Mouse (Mus musculus) hindbrain, postnatal 0 days (tissue): ENCODE results near the gene Nudt9. TPM values are rescaled to one million over a fixed set of nuclear protein-coding genes. Genes with fewer than 3 reads are reported as not detected.

ENCODE experiments used
- ATAC-seq: fragments of 200-750 bp; cut with Nextera tagmentation; 2 replicates; pipeline ENCODE4 v1.8.0; 2017; ENCODE audit warnings: mild to moderate bottlenecking, moderate TSS enrichment, moderate library complexity
- DNase-seq: peaks from one replicate; pipeline ENCODE4 v3.0.0-alpha.2; 2015; ENCODE audit warnings: low spot score
- H3K27ac ChIP-seq: fragments of 300-500 bp; sonication (generic); 2 replicates; pipeline ENCODE4 v1.5.1; 2014; ENCODE audit warnings: mild to moderate bottlenecking
- H3K27me3 ChIP-seq: fragments of 300-500 bp; sonication (generic); 2 replicates; pipeline ENCODE4 v1.6.1; 2014; ENCODE audit warnings: low read length, mixed read lengths; ENCODE audit not compliant: insufficient read depth
- H3K36me3 ChIP-seq: fragments of 300-500 bp; sonication (generic); 2 replicates; pipeline ENCODE4 v1.6.1; 2014; ENCODE audit warnings: low read length, mixed read lengths; ENCODE audit not compliant: insufficient read depth
- H3K4me1 ChIP-seq: fragments of 300-500 bp; sonication (generic); 2 replicates; pipeline ENCODE4 v1.6.1; 2014; ENCODE audit warnings: antibody characterized with exemption, low read length, mixed read lengths; ENCODE audit not compliant: insufficient read depth
- H3K4me2 ChIP-seq: fragments of 300-500 bp; sonication (generic); 2 replicates; pipeline ENCODE4 v1.6.1; 2014; ENCODE audit warnings: low read depth, mild to moderate bottlenecking, low read length, moderate library complexity, mixed read lengths
- H3K4me3 ChIP-seq: fragments of 300-500 bp; sonication (generic); 2 replicates; pipeline ENCODE4 v1.5.1; 2014; ENCODE audit warnings: low read length
- H3K9ac ChIP-seq: fragments of 300-500 bp; sonication (generic); replicated peaks from 2 replicates; pipeline ENCODE4 v1.6.1; 2014; ENCODE audit warnings: mild to moderate bottlenecking, low read length, moderate library complexity, mixed read lengths
- H3K9me3 ChIP-seq: fragments of 300-500 bp; sonication (generic); 2 replicates; pipeline ENCODE4 v1.6.1; 2016; ENCODE audit warnings: low read length, mixed read lengths
- CTCF ChIP-seq: IDR thresholded peaks from 2 replicates; pipeline ENCODE4 v1.5.1; 2016; ENCODE audit warnings: antibody characterized with exemption, control low read depth, low read depth
- WGBS: fragments of 180-500 bp; shearing (Covaris S2); extraction: QIAGEN DNeasy Blood & Tissue Kit; methylation state at CpG from one replicate; pipeline ENCODE4 v1.1.7; 2014; 5-methylcytosine and 5-hydroxymethylcytosine counted together
- polyA plus RNA-seq: library from polyadenylated mRNA; unstranded; fragments of >200 nt; fragmentation: Nextera tagmentation; extraction: Ambion mirVana; gene quantifications from 2 replicates; pipeline ENCODE4 v1.2.1, GENCODE M21; 2015
- total RNA-seq: library from RNA; depleted of rRNA; stranded (reverse); fragments of >200 nt; gene quantifications from 2 replicates; pipeline ENCODE4 v1.2.3, GENCODE M21; 2014

Gene Nudt9
- total and polyA plus RNA-seq, 2 experiments from 2014 or later: 54.9 to 72.6 TPM

DNA sequence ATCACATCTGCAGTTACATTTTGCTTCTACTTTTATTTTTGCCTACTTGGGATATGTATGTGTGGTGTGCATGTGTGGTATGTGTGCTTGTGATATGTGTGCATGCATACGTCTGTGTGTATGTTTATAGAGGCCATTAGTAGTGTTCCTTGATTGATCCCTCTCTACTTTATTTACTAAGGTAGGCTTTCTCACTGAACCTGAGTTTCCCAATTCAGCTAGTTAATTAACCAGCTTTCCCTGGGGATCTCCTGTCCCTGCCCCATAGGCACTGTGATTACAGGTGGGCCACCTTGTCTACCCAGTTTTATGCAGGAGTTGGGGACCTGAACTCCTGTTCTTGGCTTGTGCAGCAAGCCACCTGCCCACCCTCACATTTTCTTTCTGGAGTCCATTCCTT, 9.4 kb upstream of the Nudt9 start:
- WGBS: 95% methylated on average over 1 of the region's 1 CpGs
- no peak overlapping the region for H3K9ac ChIP-seq
- H3K4me1 ChIP-seq: no peaks in the 10 kb centered on the region
- no peaks in the 10 kb centered on the region for H3K27me3 ChIP-seq
- no peak overlapping the region for H3K27ac ChIP-seq
- no peak for TF ChIP-seq CTCF
- ATAC-seq (no peak), DNase-seq (no peak)
- no peak overlapping the region for H3K4me2 ChIP-seq
- no peak overlapping the region for H3K4me3 ChIP-seq
- H3K36me3 ChIP-seq: no peaks in the 10 kb centered on the region
- H3K9me3 ChIP-seq: no peaks in the 10 kb centered on the region

DNA sequence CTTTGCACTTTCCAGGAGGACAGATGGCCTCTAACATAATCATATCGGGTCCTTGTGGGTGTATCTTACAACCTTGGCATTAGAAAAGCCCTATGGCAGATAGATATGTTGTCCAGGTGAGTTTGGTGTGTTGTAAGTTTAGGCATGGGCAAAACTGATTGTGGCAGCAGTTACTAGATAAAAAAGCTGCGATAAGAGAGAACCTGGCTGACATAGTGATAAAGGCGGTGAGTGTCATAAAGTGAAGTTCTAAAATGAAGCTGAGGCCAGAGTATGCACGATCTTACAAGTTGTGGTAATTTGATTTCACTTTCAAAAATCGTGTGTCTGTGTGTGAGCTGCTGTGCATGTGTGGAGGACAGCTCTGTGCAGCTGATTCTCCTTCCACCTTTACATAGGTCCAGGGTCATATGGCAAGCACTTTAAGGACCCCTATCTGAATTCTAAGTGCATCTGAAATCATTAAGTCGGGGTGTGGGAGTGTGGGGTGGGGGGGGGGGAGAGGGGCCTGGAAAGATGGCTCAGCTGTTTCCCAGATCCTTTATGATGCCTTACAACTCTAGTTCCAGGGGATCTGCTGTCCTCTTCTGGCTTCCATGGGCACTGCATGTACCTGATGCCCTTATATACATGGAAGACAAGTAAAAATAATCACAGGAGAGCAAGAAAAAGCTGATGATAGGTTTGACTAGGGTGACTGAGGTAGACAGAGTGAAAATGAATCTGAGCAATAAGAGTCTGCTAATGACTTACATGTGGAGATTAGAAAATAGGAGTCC, 6.8 kb upstream of the Nudt9 start:
- H3K4me3 ChIP-seq: no peak overlapping the region
- ATAC-seq: peak; percentile 70
- peak; percentile 56 for DNase-seq

DNA sequence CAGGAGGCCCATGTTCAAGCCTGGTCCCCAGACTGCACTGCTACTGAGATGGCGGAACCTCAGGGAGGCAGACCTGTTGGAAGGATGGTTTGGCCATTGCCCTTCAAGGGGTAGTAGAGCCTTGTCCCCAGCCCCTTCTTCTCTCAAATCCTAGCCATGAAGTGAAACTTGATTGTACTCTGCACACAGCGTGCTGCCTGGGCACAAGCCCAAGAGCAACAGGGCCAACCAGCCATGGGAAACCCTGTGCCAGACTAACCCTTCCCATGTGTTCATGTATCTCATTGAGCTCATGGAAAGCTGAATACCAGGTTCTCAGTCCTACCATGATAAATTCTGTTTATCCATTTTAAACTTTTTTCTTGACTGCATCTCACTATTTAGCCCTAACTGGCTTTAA, 3.2 kb upstream of the Nudt9 start:
- no peaks in the 10 kb centered on the region for H3K36me3 ChIP-seq
- H3K9me3 ChIP-seq: no peaks in the 10 kb centered on the region
- no peak overlapping the region for H3K27ac ChIP-seq
- no peak for TF ChIP-seq CTCF
- WGBS: 72% methylated on average over 2 of the region's 2 CpGs
- ATAC-seq (no peak), DNase-seq (no peak)
- H3K27me3 ChIP-seq: no peaks in the 10 kb centered on the region
- 0 out of 2 replicates have a peak, but pooled peaks cover 5% of the 10 kb centered on the region for H3K4me1 ChIP-seq
- no peak overlapping the region for H3K9ac ChIP-seq
- H3K4me3 ChIP-seq: no peak overlapping the region
- H3K4me2 ChIP-seq: no peak overlapping the region

More for the DNA sequence above, 6.8 kb upstream of the Nudt9 start:
- Histone ChIP-seq H3K27ac (no peak overlapping the region), H3K27me3 (no peaks in the 10 kb centered on the region), H3K9ac (no peak overlapping the region), H3K4me1 (no peaks in the 10 kb centered on the region), H3K36me3 (no peaks in the 10 kb centered on the region), H3K9me3 (no peaks in the 10 kb centered on the region), H3K4me2 (no peak overlapping the region)
- TF ChIP-seq CTCF: peak; percentile 80
- 70% methylated on average over 6 of the region's 6 CpGs for WGBS

DNA sequence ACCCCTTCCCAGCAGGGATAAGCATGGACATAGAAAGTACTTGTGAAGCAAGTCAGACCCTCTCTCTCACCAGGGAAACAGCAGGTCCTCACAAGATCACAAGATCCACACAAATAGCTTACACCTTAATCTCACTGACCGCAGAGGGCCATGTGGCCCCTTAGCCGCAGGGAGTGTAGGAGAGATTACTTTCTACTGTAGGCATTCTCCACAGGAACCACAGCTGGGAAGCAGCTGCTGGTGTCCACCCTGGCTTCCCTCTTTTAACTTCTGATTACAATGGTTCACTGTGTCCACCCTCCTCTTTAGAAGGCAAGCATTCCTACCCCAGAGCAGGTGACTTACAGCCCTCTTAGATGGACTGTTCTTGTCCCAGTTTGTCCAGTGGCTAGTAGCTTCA, 2.4 kb upstream of the Nudt9 start:
- Histone ChIP-seq H3K9ac (no peak overlapping the region), H3K9me3 (no peaks in the 10 kb centered on the region), H3K36me3 (no peaks in the 10 kb centered on the region), H3K27me3 (no peaks in the 10 kb centered on the region), H3K4me2 (no peak overlapping the region), H3K4me1 (0 out of 2 replicates have a peak, but pooled peaks cover 5% of the 10 kb centered on the region), H3K27ac (no peak overlapping the region), H3K4me3 (no peak overlapping the region)
- ATAC-seq (no peak), DNase-seq (no peak)
- TF ChIP-seq CTCF: no peak
- WGBS: 71% methylated on average over 2 of the region's 2 CpGs

DNA sequence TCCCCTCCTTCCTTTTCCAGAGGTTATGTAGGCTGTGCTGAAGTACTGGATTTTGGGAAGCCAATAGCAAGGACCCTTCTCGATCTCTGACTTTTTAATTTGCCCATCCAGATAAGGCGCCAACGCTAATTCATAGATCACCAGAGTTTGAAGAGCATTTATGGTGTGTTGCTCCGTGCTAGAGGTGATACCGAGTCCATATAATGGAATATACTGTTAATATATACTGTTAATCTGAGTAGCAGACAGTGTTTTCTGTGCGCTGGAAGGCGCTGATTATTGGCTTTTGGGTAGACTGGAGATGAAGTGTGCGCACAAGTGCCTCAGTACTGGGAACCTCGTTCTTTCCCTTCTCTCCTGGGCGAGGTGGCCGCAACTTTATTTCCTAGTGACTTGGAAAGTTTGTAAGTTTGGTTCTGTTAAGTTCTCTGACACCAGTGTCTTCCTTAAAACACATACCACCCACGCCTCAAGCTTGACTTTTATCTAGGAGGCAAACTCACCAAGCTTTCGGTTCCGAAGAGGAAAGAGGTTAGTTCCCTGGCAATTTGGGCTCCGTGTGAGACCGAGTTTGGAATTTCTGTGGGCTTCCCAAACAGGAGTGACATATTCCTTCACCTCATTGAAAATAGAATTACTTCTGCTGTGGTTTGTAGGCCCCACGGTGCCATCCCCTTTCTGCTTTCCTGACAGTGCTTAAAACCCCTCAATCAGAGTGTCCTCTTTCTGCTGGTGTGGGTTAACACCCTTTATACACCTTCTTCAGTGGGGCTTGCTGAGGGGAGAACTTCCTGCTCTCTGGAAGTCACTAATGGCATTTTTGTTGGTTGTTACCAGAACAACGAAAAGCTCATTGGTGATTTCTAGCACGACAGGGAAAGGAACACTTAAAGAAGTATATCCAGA, 1.3 kb downstream of the Nudt9 start:
- Histone ChIP-seq H3K27ac (peak overlapping the region; percentile 84), H3K27me3 (no peaks in the 10 kb centered on the region), H3K4me1 (0 out of 2 replicates have a peak, but pooled peaks cover 5% of the 10 kb centered on the region), H3K4me3 (peak overlapping the region; percentile 90), H3K4me2 (peak overlapping the region; percentile 76), H3K9me3 (no peaks in the 10 kb centered on the region), H3K9ac (peak overlapping the region; percentile 81), H3K36me3 (peaks cover 9% of the 10 kb centered on the region; the same call in 1 of the 2 replicates)
- ATAC-seq (no peak), DNase-seq (no peak)
- TF ChIP-seq CTCF: no peak
- WGBS: 9% methylated on average over 19 of the region's 19 CpGs

DNA sequence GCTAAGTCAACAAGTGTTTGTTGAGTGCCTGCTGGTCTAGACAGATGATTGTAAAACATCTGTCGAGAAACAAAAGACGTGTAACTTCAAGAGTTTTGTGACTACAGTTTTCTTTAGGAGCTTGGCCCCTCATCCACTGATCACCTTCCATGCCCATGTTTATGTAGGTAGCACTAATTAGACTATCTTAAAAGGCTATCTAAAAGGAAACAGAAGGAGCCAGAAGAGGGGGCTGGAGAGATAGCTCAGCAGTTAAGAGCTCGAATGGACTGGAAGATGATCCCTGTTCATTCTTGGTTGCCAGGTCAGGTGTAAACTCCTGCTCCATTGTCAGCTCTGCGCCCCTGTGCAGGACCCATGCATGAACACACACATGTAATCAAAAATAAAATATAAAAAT, 2.0 kb downstream of the Nudt9 start:
- Histone ChIP-seq H3K4me1 (0 out of 2 replicates have a peak, but pooled peaks cover 5% of the 10 kb centered on the region), H3K4me3 (peak overlapping the region; percentile 90), H3K4me2 (peak overlapping the region; percentile 76), H3K9ac (peak overlapping the region; percentile 81; the same call in 1 of the 2 replicates), H3K9me3 (no peaks in the 10 kb centered on the region), H3K27me3 (no peaks in the 10 kb centered on the region), H3K27ac (no peak overlapping the region), H3K36me3 (peaks cover 9% of the 10 kb centered on the region; the same call in 1 of the 2 replicates)
- WGBS: 48% methylated on average over 4 of the region's 4 CpGs
- DNase-seq (peak; percentile 28), ATAC-seq (no peak)
- TF ChIP-seq CTCF: peak; percentile 26
